Mouse (Mus musculus) myocyte (in vitro differentiated cells): ENCODE measurements around the gene Farp1. TPM values are rescaled to one million over a fixed set of nuclear protein-coding genes. Genes with fewer than 3 reads are reported as not detected.
A peak's percentile ranks its signal among the peaks of the same experiment; 100 is the strongest.

Experiments
- H3K27me3 ChIP-seq: one replicate; pipeline ENCODE4 v1.6.1; 2011; ENCODE audit not compliant: control insufficient read depth, insufficient read depth, insufficient read length
- H3K36me3 ChIP-seq: one replicate; pipeline ENCODE4 v1.6.1; 2011; ENCODE audit not compliant: control insufficient read depth, insufficient read depth
- H3K4me2 ChIP-seq: one replicate; pipeline ENCODE4 v1.6.1; 2011; ENCODE audit warnings: low read depth, control low read depth
- H3K4me3 ChIP-seq: one replicate; pipeline ENCODE4 v1.5.1; 2011; ENCODE audit warnings: mild to moderate bottlenecking, control low read depth, moderate library complexity
- H3K79me2 ChIP-seq: one replicate; pipeline ENCODE4 v1.6.1; 2011; ENCODE audit not compliant: control insufficient read depth, insufficient read depth
- H3ac ChIP-seq: one replicate; pipeline ENCODE4 v1.6.1; 2011; ENCODE audit not compliant: control insufficient read depth, insufficient read length
- CEBPB ChIP-seq: IDR thresholded peaks from 2 replicates; pipeline ENCODE4 v1.6.1; 2011; ENCODE audit warnings: mild to moderate bottlenecking, moderate library complexity; ENCODE audit not compliant: poor library complexity, insufficient read depth, severe bottlenecking
- E2F4 ChIP-seq: IDR thresholded peaks from one replicate; pipeline ENCODE4 v1.6.1; 2011; ENCODE audit warnings: mild to moderate bottlenecking, control low read depth, moderate library complexity; ENCODE audit not compliant: insufficient read depth
- MAX ChIP-seq: IDR thresholded peaks from one replicate; pipeline ENCODE4 v1.6.1; 2011; ENCODE audit warnings: low read depth, mild to moderate bottlenecking, control low read depth
- MYOD1 ChIP-seq, 3 experiments: IDR thresholded peaks; one replicate each; pipeline ENCODE4 v1.6.1; 2011; ENCODE audit warnings: control low read depth in 2 of 3, low read depth in 2 of 3, mild to moderate bottlenecking in 2 of 3, moderate library complexity in 1 of 3; ENCODE audit not compliant: insufficient read length in 2 of 3, control insufficient read depth in 1 of 3
- MYOG ChIP-seq, 3 experiments: IDR thresholded peaks; one replicate each; pipeline ENCODE4 v1.6.1; 2011; ENCODE audit warnings: control low read depth in 2 of 3, low read depth in 2 of 3, mild to moderate bottlenecking in 2 of 3; ENCODE audit not compliant: insufficient read length in 2 of 3, control insufficient read depth in 1 of 3, insufficient read depth in 1 of 3
- POLR2A ChIP-seq: IDR thresholded peaks from one replicate; pipeline ENCODE4 v1.6.1; 2011; ENCODE audit warnings: low read depth, mild to moderate bottlenecking, control low read depth, moderate library complexity; ENCODE audit not compliant: insufficient read length
- POLR2AphosphoS2 ChIP-seq: IDR thresholded peaks from one replicate; pipeline ENCODE4 v1.6.1; 2011; ENCODE audit warnings: low read depth, control low read depth; ENCODE audit not compliant: insufficient read length
- REST ChIP-seq: IDR thresholded peaks from one replicate; pipeline ENCODE4 v1.6.1; 2011; ENCODE audit warnings: mild to moderate bottlenecking, control low read depth, moderate library complexity; ENCODE audit not compliant: insufficient read depth, insufficient read length
- SRF ChIP-seq: IDR thresholded peaks from one replicate; pipeline ENCODE4 v1.6.1; 2011; ENCODE audit warnings: low read depth; ENCODE audit not compliant: control insufficient read depth, insufficient read length
- TCF12 ChIP-seq: IDR thresholded peaks from one replicate; pipeline ENCODE4 v1.6.1; 2011; ENCODE audit warnings: mild to moderate bottlenecking, control low read depth; ENCODE audit not compliant: poor library complexity, insufficient read depth, severe bottlenecking
- TCF3 ChIP-seq: IDR thresholded peaks from one replicate; pipeline ENCODE4 v1.6.1; 2011; ENCODE audit warnings: low read depth, control low read depth; ENCODE audit not compliant: insufficient read length
- USF1 ChIP-seq: IDR thresholded peaks from one replicate; pipeline ENCODE4 v1.6.1; 2011; ENCODE audit warnings: low read depth, mild to moderate bottlenecking, control low read depth, moderate library complexity
- polyA plus RNA-seq: library from polyadenylated mRNA; unstranded; fragments of >200 nt; fragmentation: generic; extraction: Trizol; gene quantifications from one replicate; pipeline ENCODE4 v1.2.1, GENCODE M21; 2012; ENCODE audit warnings: missing spikeins

Farp1 gene
- 29.7 TPM for polyA plus RNA-seq

- TF ChIP-seq POLR2A (peak; percentile 59), MYOD1 (IDR thresholded peaks at IDR 0.05; ENCODE audit: control insufficient read depth in 1 of 3, insufficient read length in 2 of 3, low read depth in 2 of 3) (peak in 1 of 3 experiments; percentile 60), MYOG (IDR thresholded peaks at IDR 0.05; ENCODE audit: control insufficient read depth in 1 of 3, insufficient read depth in 1 of 3, insufficient read length in 2 of 3, low read depth in 2 of 3) (peak in 2 of 3 experiments; percentile 9 to 55), TCF12 (no peak), POLR2AphosphoS2 (peak; percentile 16), CEBPB (no peak), MAX (no peak), TCF3 (no peak), USF1 (no peak), E2F4 (no peak), SRF (no peak), REST (no peak)
- H3K27me3 ChIP-seq: no peaks in the 10 kb centered on the region
- H3K4me3 ChIP-seq: peak within 1 kb of the TSS; percentile 87
- no peaks in the 10 kb centered on the region for H3K36me3 ChIP-seq
- peak within 1 kb of the TSS; percentile 75 for H3ac ChIP-seq
- H3K79me2 ChIP-seq: peaks cover 41% of the 10 kb centered on the region
- peak within 1 kb of the TSS; percentile 92 for H3K4me2 ChIP-seq
These were observed at the start of gene Farp1 for GRCm38 (mm10) chr14:121034973-121035662. Gene Farp1, plus strand, starts transcription at chr14:121035200.

DNA sequence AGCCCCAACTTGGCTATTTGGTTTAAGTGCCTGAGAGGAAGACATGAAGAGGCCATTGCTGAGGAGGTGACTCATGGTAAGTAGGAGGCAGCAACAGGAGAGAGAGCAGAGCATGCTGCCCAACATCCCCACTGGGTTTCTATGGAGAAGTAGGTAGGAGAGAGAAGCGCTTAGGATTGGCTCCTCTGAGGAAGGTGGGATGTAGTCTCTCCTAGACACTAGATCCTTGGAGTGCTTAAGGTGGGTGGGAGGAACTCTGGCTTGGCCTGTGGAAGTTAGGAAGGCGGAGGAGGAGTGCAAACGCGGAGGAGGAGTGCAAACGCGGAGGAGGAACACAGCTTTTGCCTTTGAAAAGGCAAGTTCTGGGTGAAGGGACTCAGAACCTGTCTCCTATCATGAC lies 45.9 kb upstream of the Farp1 start:
- no peaks in the 10 kb centered on the region for H3K36me3 ChIP-seq
- TF ChIP-seq SRF: no peak
- H3ac ChIP-seq: no peak overlapping the region
- H3K4me2 ChIP-seq: no peak overlapping the region
- H3K79me2 ChIP-seq: no peaks in the 10 kb centered on the region
- H3K27me3 ChIP-seq: no peaks in the 10 kb centered on the region
- H3K4me3 ChIP-seq: no peak overlapping the region

GRCm38 (mm10) chr14:120997686-120998085 lies 37.3 kb upstream of the Farp1 start:
- no peaks in the 10 kb centered on the region for H3K27me3 ChIP-seq
- no peak overlapping the region for H3K4me2 ChIP-seq
- H3K36me3 ChIP-seq: no peaks in the 10 kb centered on the region
- no peak for TF ChIP-seq MYOD1 (IDR thresholded peaks at IDR 0.05; ENCODE audit: control insufficient read depth in 1 of 3, insufficient read length in 2 of 3, low read depth in 2 of 3)
- TF ChIP-seq POLR2AphosphoS2: no peak
- no peak for TF ChIP-seq MYOG (IDR thresholded peaks at IDR 0.05; ENCODE audit: control insufficient read depth in 1 of 3, insufficient read depth in 1 of 3, insufficient read length in 2 of 3, low read depth in 2 of 3)
- H3K4me3 ChIP-seq: no peak overlapping the region
- H3ac ChIP-seq: no peak overlapping the region
- no peaks in the 10 kb centered on the region for H3K79me2 ChIP-seq

DNA sequence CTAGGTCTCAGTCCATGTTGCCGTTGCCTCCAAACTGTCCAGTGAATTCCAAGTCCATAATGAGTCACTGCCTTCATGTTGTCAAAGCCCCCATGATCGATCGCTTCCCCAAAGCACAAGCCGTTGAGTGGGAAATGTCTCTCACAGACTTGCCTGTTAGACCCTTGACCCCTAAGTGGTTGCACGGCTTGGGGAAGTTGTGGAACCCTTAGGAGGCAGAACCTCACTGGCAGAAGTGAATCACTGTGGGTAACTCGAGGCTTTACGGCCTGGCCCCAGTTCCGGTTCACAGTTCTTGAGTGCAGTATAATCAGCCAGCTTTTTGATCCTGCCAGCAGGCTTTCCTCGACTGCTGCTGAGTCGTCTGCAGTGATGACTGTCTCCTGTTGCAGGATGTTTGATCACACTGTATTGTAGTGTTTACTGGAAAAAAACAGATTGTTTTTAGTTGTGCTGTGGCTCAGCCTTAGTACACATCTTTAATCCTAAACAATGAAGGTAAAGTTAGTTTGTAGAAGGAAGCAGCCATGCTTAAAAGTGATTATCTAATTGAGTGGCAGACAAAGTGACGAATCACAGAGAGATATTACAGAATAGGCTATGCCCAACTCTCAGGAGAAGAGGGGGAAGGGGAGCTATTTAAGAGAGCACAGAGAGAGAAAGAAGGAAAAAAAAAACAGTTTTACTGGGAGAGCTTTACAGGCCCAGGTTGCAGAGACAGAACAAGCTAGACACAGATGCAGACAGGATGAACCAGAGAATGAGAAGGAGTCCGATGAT lies 34.2 kb upstream of the Farp1 start:
- Histone ChIP-seq H3K79me2 (no peaks in the 10 kb centered on the region), H3K4me2 (no peak overlapping the region), H3ac (no peak overlapping the region), H3K36me3 (no peaks in the 10 kb centered on the region), H3K27me3 (no peaks in the 10 kb centered on the region), H3K4me3 (no peak overlapping the region)
- TF ChIP-seq MYOD1 (IDR thresholded peaks at IDR 0.05; ENCODE audit: control insufficient read depth in 1 of 3, insufficient read length in 2 of 3, low read depth in 2 of 3) (no peak), POLR2AphosphoS2 (no peak), USF1 (no peak), MYOG (IDR thresholded peaks at IDR 0.05; ENCODE audit: control insufficient read depth in 1 of 3, insufficient read depth in 1 of 3, insufficient read length in 2 of 3, low read depth in 2 of 3) (no peak), E2F4 (no peak), REST (no peak), SRF (no peak), CEBPB (no peak), MAX (no peak), POLR2A (no peak), TCF3 (no peak), TCF12 (no peak)

DNA sequence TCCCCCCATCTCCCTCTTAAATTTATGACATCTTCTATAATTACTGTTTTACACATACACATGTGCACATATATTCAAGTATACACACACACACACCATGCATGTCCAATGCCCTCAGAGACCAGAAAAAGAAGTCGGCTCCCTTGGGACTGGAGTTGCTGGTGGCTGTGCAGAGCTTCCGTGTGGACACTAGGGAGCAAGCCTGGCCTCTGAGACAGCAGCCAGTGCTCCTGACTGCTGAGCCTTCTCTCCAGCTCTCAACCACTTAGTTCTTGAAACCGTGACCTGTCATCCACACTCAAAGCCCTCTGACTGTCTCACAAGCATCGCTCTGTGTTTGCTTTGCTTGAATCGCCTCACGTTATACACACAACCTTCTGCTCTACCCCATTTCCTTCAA lies 29.4 kb upstream of the Farp1 start:
- Histone ChIP-seq H3K4me3 (no peak overlapping the region), H3K27me3 (no peaks in the 10 kb centered on the region), H3K36me3 (no peaks in the 10 kb centered on the region), H3K4me2 (no peak overlapping the region), H3ac (no peak overlapping the region), H3K79me2 (no peaks in the 10 kb centered on the region)
- TF ChIP-seq E2F4 (no peak), SRF (no peak), CEBPB (no peak), REST (no peak), POLR2AphosphoS2 (no peak), TCF3 (no peak), MYOG (IDR thresholded peaks at IDR 0.05; ENCODE audit: control insufficient read depth in 1 of 3, insufficient read depth in 1 of 3, insufficient read length in 2 of 3, low read depth in 2 of 3) (no peak), POLR2A (no peak), TCF12 (no peak), MYOD1 (IDR thresholded peaks at IDR 0.05; ENCODE audit: control insufficient read depth in 1 of 3, insufficient read length in 2 of 3, low read depth in 2 of 3) (no peak), MAX (no peak), USF1 (no peak)
